Mouse (Mus musculus): ENCODE data around the gene Fam198b.

DNA sequence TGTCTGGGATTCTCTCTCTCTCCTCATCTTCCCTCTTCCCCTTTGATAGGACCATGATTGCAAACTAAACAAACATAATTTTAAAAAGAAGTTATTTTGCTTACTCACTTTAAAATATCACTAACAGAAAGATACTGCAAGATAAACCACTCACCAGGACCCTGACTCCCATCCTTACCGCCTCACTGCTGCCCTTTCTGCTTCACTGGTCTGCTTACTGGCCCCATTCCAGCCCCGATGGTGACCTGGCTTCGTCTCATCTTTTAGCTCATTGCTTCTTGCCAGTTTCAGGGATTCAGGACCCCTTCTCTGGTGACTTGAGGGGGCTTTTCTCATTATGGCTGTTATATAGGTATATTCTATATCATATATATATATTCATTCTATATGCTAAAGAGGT is 18.2 kb upstream of the Fam198b start:
- no peak for TF ChIP-seq CTCF (IDR thresholded peaks at IDR 0.05; ENCODE audit: control insufficient read depth, insufficient read depth, insufficient read length)
- no peak for TF ChIP-seq MAX (IDR thresholded peaks at IDR 0.05)
